Mouse (Mus musculus) neural tube, embryonic 15.5 days (tissue): ENCODE results near the gene Colgalt1. TPM values are rescaled to one million over a fixed set of nuclear protein-coding genes. Genes with fewer than 3 reads are reported as not detected.
A peak's percentile ranks its signal among the peaks of the same experiment; 100 is the strongest.

ENCODE experiments used
- ATAC-seq: fragments of 200-750 bp; cut with Nextera tagmentation; 2 replicates; pipeline ENCODE4 v1.8.0; 2017; ENCODE audit warnings: mild to moderate bottlenecking, moderate TSS enrichment, moderate library complexity; ENCODE audit not compliant: low FRiP score
- H3K27ac ChIP-seq: fragments of 300-500 bp; sonication (generic); replicated peaks from 2 replicates; pipeline ENCODE4 v1.5.1; 2015; ENCODE audit warnings: mild to moderate bottlenecking, inconsistent platforms
- H3K27me3 ChIP-seq: fragments of 300-500 bp; sonication (generic); replicated peaks from 2 replicates; pipeline ENCODE4 v1.6.1; 2015; ENCODE audit warnings: inconsistent platforms
- H3K36me3 ChIP-seq: fragments of 300-500 bp; sonication (generic); 2 replicates; pipeline ENCODE4 v1.6.1; 2015; ENCODE audit warnings: inconsistent platforms
- H3K4me1 ChIP-seq: fragments of 300-500 bp; sonication (generic); 2 replicates; pipeline ENCODE4 v1.6.1; 2015; ENCODE audit warnings: inconsistent platforms
- H3K4me2 ChIP-seq: fragments of 300-500 bp; sonication (generic); 2 replicates; pipeline ENCODE4 v1.6.1; 2015; ENCODE audit warnings: inconsistent platforms, mild to moderate bottlenecking, moderate library complexity
- H3K4me3 ChIP-seq: fragments of 300-500 bp; sonication (generic); replicated peaks from 2 replicates; pipeline ENCODE4 v1.5.1; 2015; ENCODE audit warnings: mild to moderate bottlenecking, inconsistent platforms
- H3K9ac ChIP-seq: fragments of 300-500 bp; sonication (generic); replicated peaks from 2 replicates; pipeline ENCODE4 v1.6.1; 2015; ENCODE audit warnings: mild to moderate bottlenecking, inconsistent platforms
- H3K9me3 ChIP-seq: fragments of 300-500 bp; sonication (generic); replicated peaks from 2 replicates; pipeline ENCODE4 v1.6.1; 2016; ENCODE audit warnings: inconsistent platforms
- WGBS: fragments of 180-500 bp; shearing (Covaris S2); methylation state at CpG from one replicate; pipeline ENCODE4 v1.1.7; 2015; ENCODE audit warnings: mixed read lengths; 5-methylcytosine and 5-hydroxymethylcytosine counted together
- polyA plus RNA-seq: library from polyadenylated mRNA; unstranded; fragments of >200 nt; fragmentation: Nextera tagmentation; extraction: Ambion mirVana; gene quantifications from 2 replicates; pipeline ENCODE4 v1.2.1, GENCODE M21; 2015

The Colgalt1 gene
- polyA plus RNA-seq, result 73.4 and 76.9 TPM in 2 replicates

DNA sequence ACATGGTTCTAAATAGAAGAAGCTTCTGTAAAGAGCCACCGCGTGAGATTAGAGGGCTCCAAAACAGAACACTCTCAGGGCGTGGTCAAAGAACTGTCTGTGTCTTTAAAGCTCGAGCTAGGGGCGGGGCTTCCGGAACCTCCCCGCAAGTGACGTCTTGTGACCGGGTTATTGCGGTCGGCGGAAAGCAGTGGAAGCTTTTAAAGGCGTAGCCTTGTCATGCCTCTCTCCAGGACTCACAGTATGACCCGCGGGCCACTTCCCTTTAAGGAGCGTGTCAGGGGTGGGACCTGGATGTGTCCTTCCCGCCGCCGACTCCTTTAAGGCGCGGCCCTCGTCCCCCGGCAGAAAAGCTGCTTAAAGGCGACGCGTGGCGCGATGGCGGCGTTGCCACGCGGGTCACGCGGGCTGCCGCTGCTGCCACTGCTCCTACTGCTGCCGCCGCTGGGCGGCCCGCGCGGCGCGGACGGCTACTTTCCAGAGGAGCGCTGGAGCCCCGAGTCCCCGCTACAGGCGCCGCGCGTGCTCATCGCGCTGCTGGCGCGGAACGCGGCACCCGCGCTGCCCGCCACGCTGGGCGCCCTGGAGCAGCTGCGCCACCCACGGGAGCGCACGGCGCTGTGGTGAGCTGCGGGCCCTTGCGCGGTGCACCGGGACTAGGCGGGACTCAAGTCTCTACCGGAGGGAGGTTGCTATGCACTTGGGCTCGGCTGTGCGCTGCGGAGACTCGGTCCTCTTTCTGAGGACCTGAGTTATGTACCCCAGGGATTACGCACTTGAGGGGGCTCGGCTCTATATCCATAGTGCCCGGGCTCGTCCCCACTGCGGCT is at the start of gene Colgalt1:
Colgalt1 (plus strand) TSS at position 177 of the 830 bp plus-strand sequence.
- Histone ChIP-seq H3K9ac (peak within 1 kb of the TSS; percentile 93), H3K27me3 (no peaks in the 10 kb centered on the region), H3K27ac (peak within 1 kb of the TSS; percentile 95), H3K9me3 (no peaks in the 10 kb centered on the region), H3K4me2 (peak within 1 kb of the TSS; percentile 82), H3K36me3 (peaks cover 33% of the 10 kb centered on the region), H3K4me1 (peaks cover 16% of the 10 kb centered on the region), H3K4me3 (peak within 1 kb of the TSS; percentile 89)
- under 1% methylated on average over 81 of the region's 82 CpGs for WGBS
- peak; percentile 98 for ATAC-seq

DNA sequence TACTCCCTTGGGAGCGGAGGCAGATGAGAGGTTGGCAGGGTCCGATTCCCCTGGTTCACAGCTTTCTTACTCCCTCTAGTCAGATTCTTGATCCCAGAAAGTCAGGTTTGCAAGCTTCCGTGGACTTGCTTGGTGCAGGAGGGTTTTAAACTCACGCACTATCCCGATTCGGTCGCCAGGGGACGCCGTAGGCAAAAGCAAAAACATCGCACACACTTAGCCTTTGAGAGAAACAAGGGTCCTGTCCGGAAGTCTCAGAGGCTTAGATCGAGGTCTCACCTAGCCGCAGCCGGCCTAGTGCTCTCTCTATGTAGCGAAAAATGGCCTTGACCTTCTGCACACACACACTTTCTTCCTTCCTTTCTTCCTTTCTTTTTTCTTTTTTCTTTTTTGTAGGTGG is 49.4 kb upstream of the Colgalt1 start:
- H3K4me3 ChIP-seq, result no peak overlapping the region
- 4% methylated on average over 15 of the region's 15 CpGs for WGBS
- peaks cover 19% of the 10 kb centered on the region for H3K4me1 ChIP-seq
- no peaks in the 10 kb centered on the region for H3K36me3 ChIP-seq
- no peak overlapping the region for H3K27ac ChIP-seq
- H3K4me2 ChIP-seq, result no peak overlapping the region
- H3K9me3 ChIP-seq, result no peaks in the 10 kb centered on the region
- peak; percentile 34; the same call in 1 of the 2 replicates for ATAC-seq
- H3K9ac ChIP-seq, result no peak overlapping the region
- H3K27me3 ChIP-seq, result peaks cover 85% of the 10 kb centered on the region

DNA sequence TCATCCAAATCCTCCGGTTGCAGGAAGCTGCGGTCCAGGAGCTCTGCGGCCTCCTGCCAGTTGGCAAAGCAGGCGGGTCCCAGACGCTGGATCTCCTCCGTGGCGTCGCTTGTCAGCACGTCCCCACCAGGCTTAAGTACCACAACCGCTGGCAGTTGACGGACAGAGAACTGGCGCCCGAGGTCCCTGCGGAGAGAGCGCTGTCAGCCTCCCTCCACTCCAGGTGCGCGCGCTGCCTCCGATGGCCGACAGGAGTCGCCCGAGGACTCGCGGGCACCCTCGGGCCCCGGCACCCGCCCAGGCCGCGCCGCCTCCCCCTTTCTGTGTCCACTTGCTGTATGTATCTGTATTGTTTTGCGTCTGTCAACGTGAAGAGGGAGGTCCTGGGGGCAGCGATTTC is 48.0 kb upstream of the Colgalt1 start:
- H3K4me2 ChIP-seq, result peak overlapping the region; percentile 56
- H3K4me1 ChIP-seq, result peaks cover 19% of the 10 kb centered on the region
- ATAC-seq, result peak; percentile 51; the same call in 1 of the 2 replicates
- H3K9ac ChIP-seq, result peak overlapping the region; percentile 37
- H3K9me3 ChIP-seq, result no peaks in the 10 kb centered on the region
- peaks cover 80% of the 10 kb centered on the region for H3K27me3 ChIP-seq
- under 1% methylated on average over 33 of the region's 33 CpGs for WGBS
- H3K36me3 ChIP-seq, result no peaks in the 10 kb centered on the region
- H3K4me3 ChIP-seq, result peak overlapping the region; percentile 32
- H3K27ac ChIP-seq, result no peak overlapping the region

DNA sequence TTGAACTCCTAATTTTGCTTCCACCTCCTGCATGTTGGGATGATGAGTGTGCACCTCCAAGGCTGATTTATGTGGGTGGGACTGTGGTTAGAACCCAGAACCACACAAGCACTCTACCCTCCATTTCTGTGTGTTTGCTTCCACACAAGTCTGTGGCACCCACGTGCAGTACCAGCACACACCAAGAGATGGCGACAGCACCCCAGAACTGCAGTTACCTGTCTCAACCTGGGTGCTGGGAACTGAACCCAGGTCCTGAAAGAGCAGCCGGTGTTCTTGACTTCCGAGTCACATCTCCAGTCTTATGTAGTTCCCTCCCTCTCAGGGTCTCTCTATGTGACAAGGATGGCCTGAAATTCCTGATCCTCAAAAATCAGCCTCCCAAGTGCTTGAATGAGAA is 46.8 kb upstream of the Colgalt1 start:
- Histone ChIP-seq H3K27me3 (peaks cover 68% of the 10 kb centered on the region), H3K4me1 (peaks cover 21% of the 10 kb centered on the region), H3K27ac (no peak overlapping the region), H3K9me3 (no peaks in the 10 kb centered on the region), H3K36me3 (no peaks in the 10 kb centered on the region), H3K4me3 (no peak overlapping the region), H3K9ac (no peak overlapping the region), H3K4me2 (no peak overlapping the region)
- ATAC-seq, result no peak
- WGBS, result 88% methylated on average over 4 of the region's 4 CpGs

DNA sequence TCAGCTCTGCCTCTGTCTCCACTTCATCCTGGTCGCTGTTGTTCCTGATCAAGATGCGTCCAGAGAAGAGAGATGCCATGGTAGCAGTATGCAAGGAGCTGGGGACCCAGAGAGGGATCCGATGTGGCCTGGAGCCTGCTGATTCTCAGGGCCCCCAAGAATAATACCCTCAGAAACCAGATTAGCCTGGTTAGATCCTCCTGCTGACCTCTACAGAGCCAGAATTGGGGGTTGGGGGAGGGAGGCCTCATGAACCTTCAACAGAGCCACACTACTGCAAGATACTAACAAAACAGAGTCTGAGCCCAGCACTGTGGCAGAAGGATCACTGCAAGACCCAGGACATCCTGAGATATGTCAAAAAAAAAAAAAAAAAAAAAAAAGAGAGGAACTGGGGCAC is 44.3 kb upstream of the Colgalt1 start, which contains the start of gene Nxnl1:
Nxnl1 (minus strand) TSS at position 101 of the 400 bp plus-strand sequence.
- H3K9me3 ChIP-seq, result no peaks in the 10 kb centered on the region
- peaks cover 44% of the 10 kb centered on the region for H3K27me3 ChIP-seq
- peaks cover 34% of the 10 kb centered on the region for H3K4me1 ChIP-seq
- H3K4me2 ChIP-seq, result no peak within 1 kb of the TSS
- ATAC-seq, result no peak
- WGBS, result 72% methylated on average over 3 of the region's 3 CpGs
- no peaks in the 10 kb centered on the region for H3K36me3 ChIP-seq
- H3K9ac ChIP-seq, result no peak within 1 kb of the TSS
- H3K27ac ChIP-seq, result no peak within 1 kb of the TSS
- no peak within 1 kb of the TSS for H3K4me3 ChIP-seq

DNA sequence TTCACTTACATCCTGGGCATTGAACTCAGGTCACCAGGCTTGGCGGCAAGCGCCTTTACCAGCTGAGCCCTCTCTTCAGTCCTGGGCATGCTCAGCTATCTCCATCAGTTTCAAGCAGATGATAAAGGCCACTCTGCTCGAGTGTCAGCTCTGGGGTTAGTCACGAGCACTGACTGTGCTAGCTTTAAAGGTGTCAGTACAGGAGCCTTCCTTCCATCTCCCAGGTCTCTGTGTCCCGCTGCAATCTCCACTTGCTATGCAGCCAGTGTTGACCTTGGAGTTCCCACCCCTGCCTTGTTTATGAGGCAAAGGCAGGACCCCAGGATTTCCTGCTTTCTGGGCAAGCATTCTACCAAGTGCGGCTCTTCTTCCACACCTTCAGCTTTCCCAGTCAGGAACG is 43.2 kb upstream of the Colgalt1 start:
- ATAC-seq, result no peak
- Histone ChIP-seq H3K9ac (no peak overlapping the region), H3K4me3 (no peak overlapping the region), H3K27ac (no peak overlapping the region), H3K36me3 (no peaks in the 10 kb centered on the region), H3K4me1 (peaks cover 43% of the 10 kb centered on the region), H3K27me3 (peaks cover 33% of the 10 kb centered on the region), H3K9me3 (no peaks in the 10 kb centered on the region), H3K4me2 (no peak overlapping the region)
- 74% methylated on average over 7 of the region's 7 CpGs for WGBS

DNA sequence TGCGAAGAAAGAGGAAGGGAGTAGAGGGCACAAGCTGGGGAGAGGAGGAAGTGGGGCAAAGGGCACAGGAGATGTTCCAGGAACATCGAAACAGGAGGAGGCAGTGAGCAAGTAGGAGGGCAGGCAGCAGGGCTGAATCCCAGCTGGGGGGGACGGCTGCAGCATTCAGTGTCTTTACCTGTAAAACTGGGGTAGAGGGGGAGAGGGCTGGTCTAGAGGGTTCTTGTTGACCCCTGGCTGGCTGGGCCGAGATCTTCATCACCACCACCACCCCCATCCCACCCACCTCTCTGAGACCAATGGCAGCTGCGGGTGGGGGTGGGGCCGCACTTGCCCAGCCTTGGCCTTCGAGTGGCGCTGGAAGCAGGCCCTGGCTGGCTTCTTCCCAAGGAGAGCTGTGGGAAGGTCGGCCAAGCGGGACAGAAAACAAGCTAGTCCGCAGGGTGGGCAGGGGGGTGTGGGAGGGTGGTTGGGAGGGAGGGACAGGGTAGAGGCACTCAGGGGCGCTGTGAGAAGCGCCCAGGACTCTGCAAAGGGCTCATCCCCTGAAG is 42.3 kb upstream of the Colgalt1 start, which contains the start of gene Slc27a1:
Slc27a1 (plus strand) TSS at position 496 of the 551 bp plus-strand sequence.
- peaks cover 25% of the 10 kb centered on the region for H3K27me3 ChIP-seq
- peak within 1 kb of the TSS; percentile 69 for H3K4me3 ChIP-seq
- peaks cover 42% of the 10 kb centered on the region for H3K4me1 ChIP-seq
- H3K36me3 ChIP-seq, result no peaks in the 10 kb centered on the region
- no peaks in the 10 kb centered on the region for H3K9me3 ChIP-seq
- peak within 1 kb of the TSS; percentile 88 for H3K4me2 ChIP-seq
- ATAC-seq, result peak; percentile 1; the same call in 1 of the 2 replicates
- peak within 1 kb of the TSS; percentile 92 for H3K27ac ChIP-seq
- WGBS, result 15% methylated on average over 13 of the region's 13 CpGs
- peak within 1 kb of the TSS; percentile 84 for H3K9ac ChIP-seq

DNA sequence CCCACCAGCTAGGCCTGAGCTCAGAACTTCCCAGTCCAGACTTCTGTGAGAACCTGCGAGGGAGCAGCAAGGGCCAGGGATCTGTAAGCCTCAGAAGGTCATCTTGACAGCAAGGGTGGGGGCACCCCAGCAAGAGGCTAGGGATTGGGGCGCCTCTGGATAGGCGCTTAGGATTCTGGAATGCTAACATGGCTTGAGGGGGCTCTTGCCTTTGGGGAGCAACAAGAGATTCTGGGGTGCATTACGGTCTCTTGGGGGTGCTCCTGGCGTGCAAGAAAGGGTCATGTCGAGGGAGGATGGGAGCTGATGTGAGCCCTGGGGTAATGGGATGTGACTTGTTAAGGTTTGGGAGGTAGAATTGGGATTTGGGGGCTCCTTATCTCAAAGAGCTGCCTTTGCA is 41.9 kb upstream of the Colgalt1 start:
- Histone ChIP-seq H3K4me1 (peaks cover 42% of the 10 kb centered on the region), H3K36me3 (no peaks in the 10 kb centered on the region), H3K9me3 (no peaks in the 10 kb centered on the region), H3K4me3 (peak overlapping the region; percentile 69), H3K4me2 (peak overlapping the region; percentile 88), H3K27ac (peak overlapping the region; percentile 92), H3K27me3 (peaks cover 22% of the 10 kb centered on the region), H3K9ac (peak overlapping the region; percentile 84)
- 17% methylated on average over 6 of the region's 6 CpGs for WGBS
- ATAC-seq, result no peak; the same call in 1 of the 2 replicates

DNA sequence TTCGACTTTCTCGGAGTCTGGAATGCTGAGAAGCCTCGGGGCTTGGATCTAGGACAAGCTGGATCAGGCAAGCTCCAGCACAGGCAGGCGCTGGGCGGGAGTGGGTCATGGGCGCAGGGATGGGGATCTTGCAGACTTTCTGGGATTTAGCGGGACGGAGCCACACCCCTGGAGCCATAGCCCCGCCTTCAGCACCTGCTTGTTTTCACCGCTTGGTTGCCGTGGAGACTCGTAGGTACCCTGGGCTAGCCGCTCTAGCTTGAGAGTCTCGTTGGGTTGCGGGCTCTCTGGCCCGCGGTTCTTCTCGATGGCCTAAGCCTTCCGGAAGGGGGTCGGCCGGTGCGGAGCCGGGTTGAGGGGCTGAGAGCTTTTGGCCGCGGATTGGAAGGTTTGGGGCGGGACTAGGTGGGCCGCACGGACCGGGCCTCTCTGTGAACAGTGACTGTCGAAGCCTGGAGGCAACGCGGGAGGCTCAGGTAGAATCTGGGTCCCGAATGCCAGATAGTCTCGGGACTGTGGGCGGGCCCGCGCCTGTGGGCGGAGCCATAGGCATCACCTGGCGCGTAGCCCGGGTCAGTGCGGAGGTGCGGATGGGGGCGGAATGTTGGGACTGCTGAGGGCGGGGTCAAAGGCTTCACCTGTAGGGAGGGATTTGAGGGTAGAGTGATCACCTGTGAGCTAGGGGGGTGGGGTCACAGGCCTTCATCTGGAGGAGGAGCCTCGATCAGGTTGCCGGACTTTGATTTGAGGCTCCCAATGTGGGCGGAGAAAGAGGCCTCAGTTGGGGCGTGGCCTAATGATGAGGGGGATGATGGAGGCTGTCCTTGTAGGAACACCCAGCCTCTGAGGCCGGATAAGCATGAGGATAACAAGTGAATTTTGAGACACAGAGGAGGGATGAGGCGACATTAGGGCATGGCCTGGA is 41.2 kb upstream of the Colgalt1 start:
- peak overlapping the region; percentile 88 for H3K4me2 ChIP-seq
- H3K4me3 ChIP-seq, result peak overlapping the region; percentile 69
- peak overlapping the region; percentile 84 for H3K9ac ChIP-seq
- H3K36me3 ChIP-seq, result no peaks in the 10 kb centered on the region
- under 1% methylated on average over 51 of the region's 51 CpGs for WGBS
- H3K4me1 ChIP-seq, result peaks cover 47% of the 10 kb centered on the region
- peak overlapping the region; percentile 92 for H3K27ac ChIP-seq
- peaks cover 15% of the 10 kb centered on the region for H3K27me3 ChIP-seq
- ATAC-seq, result peak; percentile 87
- H3K9me3 ChIP-seq, result no peaks in the 10 kb centered on the region

DNA sequence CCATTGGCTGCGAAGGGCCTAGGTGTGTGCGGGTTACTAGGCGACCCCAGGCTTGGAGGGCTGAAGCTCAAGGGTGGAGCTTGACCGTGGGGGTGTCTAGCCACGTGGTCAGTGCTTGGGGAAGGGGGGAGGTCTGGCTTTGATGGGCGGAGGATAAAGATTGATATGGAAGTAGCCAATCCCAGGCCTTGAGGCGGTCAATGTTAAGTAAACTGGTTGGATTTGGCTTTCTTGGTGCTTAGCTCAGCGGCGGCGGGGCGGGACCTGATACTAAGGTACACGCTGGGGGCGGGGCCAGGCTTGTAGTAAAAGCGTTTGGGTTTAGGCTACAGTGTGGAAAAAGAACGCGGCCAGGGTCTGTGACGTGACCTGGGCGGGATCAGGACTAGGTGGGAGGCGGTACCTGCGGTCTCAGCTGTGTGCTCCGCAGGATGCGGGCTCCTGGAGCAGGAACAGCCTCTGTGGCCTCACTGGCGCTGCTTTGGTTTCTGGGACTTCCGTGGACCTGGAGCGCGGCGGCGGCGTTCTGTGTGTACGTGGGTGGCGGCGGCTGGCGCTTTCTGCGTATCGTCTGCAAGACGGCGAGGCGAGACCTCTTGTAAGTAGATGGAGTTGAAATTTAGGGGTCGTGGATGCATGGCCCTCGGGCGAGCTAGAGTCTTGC is 40.4 kb upstream of the Colgalt1 start:
- no peaks in the 10 kb centered on the region for H3K36me3 ChIP-seq
- H3K4me3 ChIP-seq, result peak overlapping the region; percentile 69
- peak; percentile 90 for ATAC-seq
- H3K9me3 ChIP-seq, result no peaks in the 10 kb centered on the region
- under 1% methylated on average over 41 of the region's 41 CpGs for WGBS
- H3K4me1 ChIP-seq, result peaks cover 47% of the 10 kb centered on the region
- H3K4me2 ChIP-seq, result peak overlapping the region; percentile 88
- peak overlapping the region; percentile 84 for H3K9ac ChIP-seq
- peaks cover 15% of the 10 kb centered on the region for H3K27me3 ChIP-seq
- H3K27ac ChIP-seq, result peak overlapping the region; percentile 92
